Mouse (Mus musculus): ENCODE measurements around the gene Tmem199. TPM values are rescaled to one million over a fixed set of nuclear protein-coding genes. Genes with fewer than 3 reads are reported as not detected.
A peak's percentile ranks its signal among the peaks of the same experiment; 100 is the strongest.

Tmem199 gene
- total RNA-seq, 2 experiments from 2014 or later, result 34.2 to 40.6 TPM

- DNase-seq (ENCODE audit: low spot score in 2 of 2), result no peak
Measured at GRCm38 (mm10) chr11:78528714-78529113, 16.7 kb upstream of the Tmem199 start.

DNA sequence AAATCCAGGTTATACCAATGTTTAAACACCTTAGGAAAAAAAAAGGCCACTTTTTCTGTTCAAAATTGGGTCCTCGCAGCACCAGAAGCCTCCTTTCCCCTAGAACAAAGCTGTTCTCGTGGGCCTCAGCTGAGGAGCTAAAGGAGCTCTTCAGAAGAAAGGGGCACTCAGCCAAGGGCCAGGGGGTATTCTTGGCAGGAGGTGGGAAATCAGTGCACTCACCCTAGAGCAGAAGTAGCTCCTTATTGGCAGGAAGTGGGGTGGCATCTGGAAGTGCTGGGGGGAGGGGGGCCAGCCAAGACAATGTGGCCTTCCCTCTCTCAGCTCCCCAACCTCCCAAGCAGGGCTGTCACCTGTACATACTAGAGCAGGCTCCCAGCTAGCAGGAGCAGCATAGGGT lies 12.9 kb upstream of the Tmem199 start:
- DNase-seq (ENCODE audit: low spot score in 2 of 2), result no peak

DNA sequence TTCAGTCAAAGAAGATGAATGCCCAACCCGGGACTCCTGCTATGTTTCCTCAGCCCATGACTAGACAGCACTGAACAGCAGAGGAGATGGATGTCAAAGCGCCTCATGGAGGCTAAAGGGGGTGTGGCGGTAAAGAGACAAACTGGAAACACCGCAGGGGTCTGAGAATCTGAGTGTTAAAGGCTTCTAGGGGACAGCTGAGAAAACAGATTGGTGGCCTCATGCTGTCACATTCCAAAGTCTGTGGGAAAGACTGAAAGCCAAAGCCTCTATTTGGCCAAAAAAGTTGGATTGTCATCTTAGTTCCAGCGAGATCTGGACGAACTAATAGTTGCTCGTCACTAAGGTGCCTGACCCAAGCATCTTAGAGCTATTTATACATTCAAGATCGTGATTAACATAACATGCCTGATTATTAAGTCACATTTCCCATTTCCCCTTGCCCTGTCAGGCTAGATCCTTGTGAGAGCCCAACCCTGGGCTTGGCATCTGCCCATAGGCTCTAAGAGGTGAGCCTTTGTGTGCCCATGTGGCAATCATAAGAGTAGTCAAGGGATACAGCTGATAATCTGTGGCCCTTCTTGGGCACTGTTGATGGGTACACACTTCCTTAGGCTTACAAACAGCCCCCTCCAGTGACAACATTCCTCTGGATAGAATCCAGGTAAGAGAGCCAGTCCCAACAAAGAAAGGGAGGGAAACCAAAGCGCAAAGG lies 11.4 kb upstream of the Tmem199 start:
- no peak for DNase-seq (ENCODE audit: low spot score in 2 of 2)

DNA sequence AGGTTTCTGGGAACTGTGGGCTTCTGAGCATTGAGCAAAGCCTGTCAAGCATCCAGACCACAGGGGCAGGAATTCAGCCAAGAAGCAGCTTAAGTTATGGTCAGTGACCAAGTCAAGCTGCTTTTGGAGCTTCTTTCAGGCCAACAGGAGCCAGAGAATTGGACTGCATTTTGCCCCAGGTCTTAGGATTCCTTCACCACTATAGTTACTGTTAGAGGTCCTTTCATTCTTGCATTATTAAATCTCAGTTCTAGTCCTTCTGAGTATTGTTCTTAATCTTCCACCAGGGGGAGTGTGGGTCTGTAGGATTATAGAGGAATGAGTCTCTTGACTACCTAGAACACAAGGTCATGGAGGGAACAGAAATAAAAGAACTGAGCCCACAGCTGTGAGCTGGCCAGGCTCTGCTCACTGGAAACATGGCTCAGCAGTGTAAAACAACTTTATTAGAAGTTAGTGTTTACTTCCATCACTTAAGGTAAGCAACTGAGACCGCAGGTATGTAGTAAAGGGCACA lies 10.6 kb upstream of the Tmem199 start:
- DNase-seq (ENCODE audit: low spot score in 2 of 2), result no peak

GRCm38 (mm10) chr11:78521880-78522279 lies 9.9 kb upstream of the Tmem199 start:
- no peak for DNase-seq (ENCODE audit: low spot score in 2 of 2)

DNA sequence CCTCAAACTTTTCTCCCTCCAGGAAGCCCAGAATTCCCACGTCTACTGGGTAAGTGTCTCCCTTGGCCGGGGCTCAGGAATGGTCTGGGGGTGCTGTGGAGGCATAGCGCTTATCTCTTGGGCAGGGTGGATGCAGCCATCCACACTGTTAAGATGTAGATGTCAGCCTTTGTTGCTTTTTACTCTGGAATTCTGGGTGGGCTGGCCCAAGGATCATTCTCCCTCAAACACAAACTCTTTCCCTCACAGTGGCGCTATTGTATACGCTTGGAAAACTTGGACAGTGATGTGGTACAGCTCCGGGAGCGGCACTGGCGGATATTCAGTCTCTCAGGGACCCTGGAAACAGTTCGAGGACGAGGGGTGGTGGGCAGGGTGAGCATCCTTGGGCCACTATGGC lies 7.0 kb upstream of the Tmem199 start:
- DNase-seq (ENCODE audit: low spot score in 2 of 2), result no peak

GRCm38 (mm10) chr11:78515549-78516325 lies 3.8 kb upstream of the Tmem199 start:
- DNase-seq (ENCODE audit: low spot score in 2 of 2), result no peak

GRCm38 (mm10) chr11:78513106-78513790 lies 1.3 kb upstream of the Tmem199 start:
- no peak for DNase-seq (ENCODE audit: low spot score in 2 of 2)

GRCm38 (mm10) chr11:78509148-78509547 lies 2.8 kb downstream of the Tmem199 start:
- no peak for DNase-seq (ENCODE audit: low spot score in 2 of 2)

- no peak for DNase-seq (ENCODE audit: low spot score in 2 of 2)
Measured at GRCm38 (mm10) chr11:78505430-78505829, 6.5 kb downstream of the Tmem199 start.

DNA sequence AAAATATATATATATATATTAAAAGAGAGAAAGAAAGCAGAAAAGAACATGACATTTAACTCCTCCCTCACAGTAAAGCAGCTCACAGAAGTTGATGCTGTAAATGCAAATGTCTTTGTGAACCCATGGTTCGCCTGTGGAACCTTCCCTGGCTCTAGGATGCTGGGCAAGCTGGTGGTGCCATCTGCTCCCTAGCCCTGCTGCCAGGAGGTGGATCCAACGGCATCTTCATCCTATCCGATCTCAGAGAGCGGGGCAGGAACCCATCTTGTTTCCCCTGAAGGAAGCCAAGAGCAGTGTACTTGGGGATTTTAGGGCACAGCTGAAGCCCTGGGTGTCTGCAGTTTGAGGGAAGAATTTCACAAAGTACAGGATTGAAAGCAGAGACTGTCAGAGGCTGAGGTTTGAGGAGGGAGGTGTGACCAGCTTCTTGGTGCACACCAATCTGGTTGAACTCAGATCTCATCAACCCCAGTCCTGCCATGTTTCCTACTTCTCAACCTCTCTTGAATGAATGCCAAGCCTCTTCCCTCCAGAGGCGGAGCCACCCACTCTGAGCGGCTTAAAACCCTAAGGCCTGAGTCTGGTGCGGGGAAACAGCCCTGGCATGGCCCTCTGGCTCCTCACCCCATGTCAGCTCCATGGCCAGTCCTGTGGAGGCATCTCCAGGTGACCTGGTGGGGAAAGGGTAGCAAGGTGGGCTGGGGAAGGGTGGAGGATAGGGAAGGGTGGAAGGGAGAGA lies 8.9 kb downstream of the Tmem199 start, which contains the start of gene Sebox:
Gene Sebox (plus strand): TSS at position 539 of the 742 bp plus-strand sequence.
- DNase-seq (ENCODE audit: low spot score in 2 of 2), result peak; percentile 43 to 55

DNA sequence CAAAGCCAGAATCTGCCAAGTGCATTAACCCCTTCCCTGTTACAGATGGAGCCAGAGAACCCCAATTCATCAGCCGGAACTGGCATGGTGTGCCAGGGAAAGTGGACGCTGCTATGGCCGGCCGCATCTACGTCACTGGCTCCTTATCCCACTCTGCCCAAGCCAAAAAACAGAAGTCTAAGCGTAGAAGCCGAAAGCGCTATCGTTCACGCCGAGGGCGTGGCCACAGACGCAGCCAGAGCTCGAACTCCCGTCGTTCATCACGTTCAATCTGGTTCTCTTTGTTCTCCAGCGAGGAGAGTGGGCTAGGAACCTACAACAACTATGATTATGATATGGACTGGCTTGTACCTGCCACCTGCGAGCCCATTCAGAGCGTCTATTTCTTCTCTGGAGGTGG lies 10.4 kb downstream of the Tmem199 start:
- DNase-seq (ENCODE audit: low spot score in 2 of 2), result no peak

- no peak for DNase-seq (ENCODE audit: low spot score in 2 of 2)
Measured at GRCm38 (mm10) chr11:78500623-78501202, 11.3 kb downstream of the Tmem199 start.

- DNase-seq (ENCODE audit: low spot score in 2 of 2), result no peak
Measured at GRCm38 (mm10) chr11:78499543-78499942, 12.4 kb downstream of the Tmem199 start.

DNA sequence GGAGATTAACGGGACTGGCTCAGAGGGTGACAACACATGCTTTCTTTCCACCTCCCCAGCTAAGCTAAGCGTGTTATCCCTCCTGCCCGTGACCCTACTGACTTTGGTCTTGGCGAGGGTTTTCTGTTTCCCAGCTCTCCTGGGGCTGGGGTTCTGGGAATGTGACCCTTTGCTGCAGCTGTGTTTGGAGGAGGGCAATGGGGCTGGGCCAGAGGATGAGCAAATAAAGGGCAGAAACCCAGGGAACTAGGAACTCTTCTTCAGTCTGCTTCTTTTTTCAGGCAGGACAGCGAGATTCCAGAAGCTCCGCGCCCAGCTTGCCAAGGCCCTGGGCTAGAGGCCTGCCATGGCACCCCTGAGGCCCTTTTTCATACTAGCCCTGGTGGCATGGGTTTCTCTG lies 13.0 kb downstream of the Tmem199 start, which contains the start of gene Vtn:
Gene Vtn (plus strand): TSS at position 88 of the 400 bp plus-strand sequence.
- DNase-seq (ENCODE audit: low spot score in 2 of 2), result no peak

DNA sequence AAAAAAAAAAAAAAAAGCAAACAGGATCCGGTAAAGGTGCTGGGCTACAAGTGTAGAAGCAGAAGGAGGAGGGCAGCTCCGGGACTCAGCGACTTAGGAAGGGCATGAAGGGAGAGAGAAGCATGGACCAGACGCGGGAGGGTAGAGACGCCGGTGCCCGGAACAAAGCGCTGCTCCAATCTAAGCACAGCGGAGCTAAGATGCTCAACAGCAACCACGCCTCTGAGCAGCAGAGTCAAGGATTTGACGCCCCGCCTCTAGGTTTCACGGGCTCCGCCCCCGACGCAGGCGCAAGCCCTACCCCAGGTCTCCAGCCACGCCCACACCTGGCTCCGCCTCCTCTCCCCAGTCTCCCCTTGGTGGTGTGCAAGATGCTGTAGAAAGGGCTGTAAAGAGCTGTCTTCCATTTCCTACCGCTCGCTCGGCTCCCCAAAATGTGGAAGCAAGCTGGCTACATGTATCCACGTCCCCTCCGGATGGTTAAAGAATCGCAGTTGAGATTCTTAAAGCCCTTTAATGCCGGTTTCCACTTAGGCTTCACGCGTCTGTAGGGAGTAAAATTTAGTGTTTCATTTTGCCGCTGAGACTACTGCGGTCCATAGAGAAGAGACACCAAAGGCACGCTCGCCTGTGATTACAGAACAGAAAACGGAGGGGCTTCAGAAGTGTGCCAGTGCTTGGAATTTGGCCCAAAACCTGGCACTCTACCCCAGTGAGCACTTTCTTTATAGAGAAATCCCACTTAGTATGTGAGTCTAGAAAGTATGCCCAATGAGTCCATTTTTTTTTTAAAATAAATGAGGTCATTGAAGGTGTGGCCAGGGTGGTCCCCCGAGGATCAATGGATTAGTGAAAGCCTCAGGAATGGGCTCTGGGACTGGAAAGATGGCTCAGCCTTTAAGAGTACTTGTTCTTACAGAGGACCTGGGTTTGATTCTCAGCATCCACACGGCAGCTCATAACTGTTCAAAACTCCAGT lies 14.1 kb downstream of the Tmem199 start, which contains the start of gene Sarm1:
Gene Sarm1 (minus strand): TSS at position 211 of the 979 bp plus-strand sequence.
- DNase-seq (ENCODE audit: low spot score in 2 of 2), result peak; percentile 95 to 96

DNA sequence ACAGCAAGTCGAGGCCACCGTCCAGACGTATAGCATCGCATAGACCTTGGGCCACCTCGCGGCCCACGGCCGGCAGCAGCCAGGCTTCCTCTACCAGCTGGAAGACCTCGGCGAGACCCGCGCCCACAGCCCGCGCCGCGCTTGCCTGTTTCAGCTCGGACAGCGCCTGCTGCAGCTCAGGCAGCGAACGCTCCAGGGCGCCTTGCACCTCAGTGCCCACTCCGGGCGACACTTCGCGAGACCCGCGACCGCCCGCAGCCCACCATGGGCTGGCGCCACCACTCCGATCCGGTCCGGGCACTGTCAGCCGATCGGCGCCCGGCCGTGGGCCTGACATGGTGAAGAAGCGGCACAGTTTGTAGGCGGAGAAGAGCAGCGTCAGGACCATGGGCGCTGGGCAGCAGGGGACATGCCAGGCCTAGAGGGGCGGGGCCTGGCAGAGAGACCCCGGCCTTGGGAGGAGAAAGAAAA lies 14.9 kb downstream of the Tmem199 start:
- DNase-seq (ENCODE audit: low spot score in 2 of 2), result peak; percentile 58 to 69

DNA sequence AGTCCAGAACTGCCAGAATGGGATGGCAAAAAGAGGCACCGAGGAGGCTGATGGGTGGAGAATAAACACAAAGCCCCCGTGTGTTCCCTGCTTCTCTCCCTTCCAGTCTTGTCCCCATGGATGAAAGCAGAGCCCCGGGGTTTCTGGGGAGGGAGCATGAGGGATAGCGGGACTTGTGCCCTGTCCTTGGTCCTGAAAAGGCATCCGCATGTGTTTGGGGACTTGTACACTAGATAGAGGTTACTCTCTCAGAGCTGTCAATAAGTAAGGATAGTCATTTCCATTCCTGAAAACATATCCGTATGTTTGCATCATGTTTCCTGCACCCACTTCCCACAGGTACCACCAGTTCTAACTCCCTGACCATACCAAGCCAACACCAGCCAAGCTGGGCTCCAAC lies 16.1 kb downstream of the Tmem199 start:
- DNase-seq (ENCODE audit: low spot score in 2 of 2), result no peak

GRCm38 (mm10) chr11:78490781-78491241 lies 21.2 kb downstream of the Tmem199 start:
- peak; percentile 55 to 65 for DNase-seq (ENCODE audit: low spot score in 2 of 2)

Data from layer of hippocampus, postnatal 10 days (tissue).